13 mouse cellular contexts compared by ENCODE assay signal in the genomic region with DNA sequence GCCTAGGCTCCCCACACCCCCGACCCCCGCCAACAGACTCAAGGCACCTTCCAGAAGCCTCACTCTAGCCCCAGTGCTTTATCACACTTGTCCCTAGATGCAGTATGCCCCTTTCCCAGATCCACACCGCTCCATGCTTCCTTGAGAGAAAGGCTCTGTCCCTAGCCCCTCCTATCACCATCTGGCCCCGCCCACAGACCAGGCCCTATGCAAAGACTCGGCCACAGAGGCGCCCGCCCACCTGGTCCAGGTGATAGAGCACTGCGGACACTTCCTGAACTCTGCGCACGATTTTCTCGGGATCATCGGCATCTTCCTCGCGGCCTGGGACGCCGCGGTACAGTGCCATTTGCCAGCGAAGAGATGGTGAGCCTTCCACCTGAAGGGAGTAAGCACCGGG.
DNase-seq lines count a peak whose midpoint lies in the region; ATAC-seq and TF ChIP-seq lines count a peak whose summit lies in the region.
"Had no signal": no experiment of that assay in that cellular context is flagged by ENCODE, and none has a peak within 500 bp of the region (broad histone marks: within the 10 kb centered on the region; RNA-seq: fewer than 3 reads in every experiment).

No protein-coding gene starts in this region.

- no peak for TF ChIP-seq CTCF in kidney, adult 2 months (conservative IDR thresholded peaks at IDR 0.05; ENCODE audit: insufficient read depth, insufficient read length, low read depth, low read length)

- peak; percentile 23 for DNase-seq in kidney, postnatal 14 days
- DNase-seq in kidney, adult 2 months, result no peak
- peak; percentile 11 for DNase-seq in embryonic facial prominence, embryonic 11.5 days (ENCODE audit: low spot score)
- DNase-seq in frontal cortex, adult 2 months (ENCODE audit: extremely low spot score in 1 of 2, low spot score in 1 of 2), result no peak
- no peak for DNase-seq in retina, embryonic 14.5 days (ENCODE audit: low spot score)
- DNase-seq: adrenal gland, postnatal 25 days; cerebellum, postnatal 10 days; liver, embryonic 13.5 days; thymus, postnatal 25 days had no signal

- peak overlapping the region; percentile 11; the same call in 1 of the 2 replicates for H3K4me2 ChIP-seq in embryonic facial prominence, embryonic 11.5 days (ENCODE audit: low read depth, low read length)
- peak overlapping the region; percentile 51 for H3K4me2 ChIP-seq in intestine, embryonic 15.5 days (replicated peaks)
- peak overlapping the region; percentile 13; the same call in 1 of the 2 replicates for H3K4me2 ChIP-seq in stomach, embryonic 16.5 days (ENCODE audit: low read depth, low read length)
- H3K4me2 ChIP-seq: heart, embryonic 13.5 days; liver, embryonic 13.5 days had no signal

- no peaks in the 10 kb centered on the region for H3K9me3 ChIP-seq in embryonic facial prominence, embryonic 11.5 days (replicated peaks; ENCODE audit: control insufficient read depth, low read length)
- H3K9me3 ChIP-seq in intestine, embryonic 15.5 days, result no peaks in the 10 kb centered on the region
- H3K9me3 ChIP-seq in stomach, embryonic 16.5 days (replicated peaks; ENCODE audit: control insufficient read depth, low read length), result no peaks in the 10 kb centered on the region; the same call in 1 of the 2 replicates

- no peak overlapping the region for H3K4me3 ChIP-seq in kidney, adult 2 months (ENCODE audit: insufficient read depth, low read depth, low read length)
- 0 out of 2 replicates have a peak overlapping the region, but pooled peaks have one; percentile 9 for H3K4me3 ChIP-seq in embryonic facial prominence, embryonic 11.5 days (ENCODE audit: low read depth, low read length)
- H3K4me3 ChIP-seq in intestine, embryonic 15.5 days (replicated peaks), result 0 out of 2 replicates have a peak overlapping the region, but pooled peaks have one; percentile 6
- H3K4me3 ChIP-seq in stomach, embryonic 16.5 days (replicated peaks; ENCODE audit: low read length), result peak overlapping the region; percentile 10; the same call in 1 of the 2 replicates
- H3K4me3 ChIP-seq: heart, embryonic 13.5 days; liver, embryonic 13.5 days had no signal

- H3K27me3 ChIP-seq in kidney, adult 2 months (replicated peaks; ENCODE audit: control insufficient read depth, insufficient read depth, low read length), result no peaks in the 10 kb centered on the region
- H3K27me3 ChIP-seq in embryonic facial prominence, embryonic 11.5 days (ENCODE audit: control insufficient read depth, insufficient read depth, low read length), result peaks cover 21% of the 10 kb centered on the region
- H3K27me3 ChIP-seq in intestine, embryonic 15.5 days (replicated peaks), result peaks cover 30% of the 10 kb centered on the region
- H3K27me3 ChIP-seq in stomach, embryonic 16.5 days (ENCODE audit: control insufficient read depth, insufficient read depth, low read length), result peaks cover 31% of the 10 kb centered on the region

- ATAC-seq in embryonic facial prominence, embryonic 11.5 days (replicated peaks; ENCODE audit: insufficient number of reproducible peaks, low FRiP score, low TSS enrichment, low read depth), result no peak
- ATAC-seq in intestine, embryonic 15.5 days, result peak; percentile 81
- peak; percentile 60; the same call in 1 of the 2 replicates for ATAC-seq in stomach, embryonic 16.5 days (ENCODE audit: insufficient read depth, low FRiP score)
- ATAC-seq: forebrain, embryonic 14.5 days had no signal

- no peak overlapping the region for H3K27ac ChIP-seq in kidney, adult 2 months (ENCODE audit: insufficient read depth, low read depth, low read length)
- H3K27ac ChIP-seq in embryonic facial prominence, embryonic 11.5 days (replicated peaks; ENCODE audit: low read depth, low read length), result no peak overlapping the region
- H3K27ac ChIP-seq in intestine, embryonic 15.5 days, result no peak overlapping the region
- H3K27ac ChIP-seq in stomach, embryonic 16.5 days (ENCODE audit: low read length), result no peak overlapping the region
- H3K27ac ChIP-seq: heart, embryonic 13.5 days; liver, embryonic 13.5 days had no signal

- TF ChIP-seq POLR2A in kidney, adult 2 months (IDR thresholded peaks at IDR 0.05; ENCODE audit: low read depth, low read length), result no peak

- H3K36me3 ChIP-seq in kidney, adult 2 months (ENCODE audit: control insufficient read depth, insufficient read depth, low read length), result no peaks in the 10 kb centered on the region
- H3K36me3 ChIP-seq in embryonic facial prominence, embryonic 11.5 days (replicated peaks; ENCODE audit: control insufficient read depth, insufficient read depth, low read depth, low read length), result no peaks in the 10 kb centered on the region
- no peaks in the 10 kb centered on the region for H3K36me3 ChIP-seq in intestine, embryonic 15.5 days
- H3K36me3 ChIP-seq in stomach, embryonic 16.5 days (ENCODE audit: control insufficient read depth, insufficient read depth, low read length), result no peaks in the 10 kb centered on the region
- H3K36me3 ChIP-seq: heart, embryonic 13.5 days; liver, embryonic 13.5 days had no signal

- 9% methylated on average over 19 of the region's 19 CpGs for WGBS in kidney, adult 2 months
- WGBS in embryonic facial prominence, embryonic 11.5 days, result 6% methylated on average over 19 of the region's 19 CpGs
- WGBS in intestine, embryonic 15.5 days, result 4% methylated on average over 19 of the region's 19 CpGs
- WGBS in stomach, embryonic 16.5 days, result 4% methylated on average over 19 of the region's 19 CpGs

- H3K4me1 ChIP-seq in kidney, adult 2 months (ENCODE audit: control insufficient read depth, insufficient read depth, low read length), result no peaks in the 10 kb centered on the region
- H3K4me1 ChIP-seq in embryonic facial prominence, embryonic 11.5 days (ENCODE audit: control insufficient read depth, insufficient read depth, low read length), result no peaks in the 10 kb centered on the region
- 0 out of 2 replicates have a peak, but pooled peaks cover 8% of the 10 kb centered on the region for H3K4me1 ChIP-seq in intestine, embryonic 15.5 days (replicated peaks)
- H3K4me1 ChIP-seq in stomach, embryonic 16.5 days (ENCODE audit: control insufficient read depth, insufficient read depth, low read length), result no peaks in the 10 kb centered on the region
- H3K4me1 ChIP-seq: liver, embryonic 13.5 days had no signal

- H3K9ac ChIP-seq in embryonic facial prominence, embryonic 11.5 days (replicated peaks; ENCODE audit: low read length), result no peak overlapping the region
- H3K9ac ChIP-seq in intestine, embryonic 15.5 days, result no peak overlapping the region
- no peak overlapping the region for H3K9ac ChIP-seq in stomach, embryonic 16.5 days (ENCODE audit: low read length)
- H3K9ac ChIP-seq: heart, embryonic 13.5 days; liver, embryonic 13.5 days had no signal

Comparison
In these comparisons a context has a peak if more than half of its experiments do, and no peak if none do; other contexts are left out.
1. DNase-seq: peak in kidney, postnatal 14 days (single experiment) and embryonic facial prominence, embryonic 11.5 days (single experiment); none in kidney, adult 2 months (single experiment), frontal cortex, adult 2 months (0 of 2) and retina, embryonic 14.5 days (single experiment).
2. Peak in every context shown above with its lines, with median percentiles within 50 percentile points of each other: H3K4me2 ChIP-seq.